Mouse (Mus musculus): Measurements from ENCODE around the gene Lrrc29. TPM values are rescaled to one million over a fixed set of nuclear protein-coding genes. Genes with fewer than 3 reads are reported as not detected.

Gene Lrrc29
- polyA plus RNA-seq (2012; rRNA removed) = 7.6 and 13.2 TPM in 2 replicates

DNA sequence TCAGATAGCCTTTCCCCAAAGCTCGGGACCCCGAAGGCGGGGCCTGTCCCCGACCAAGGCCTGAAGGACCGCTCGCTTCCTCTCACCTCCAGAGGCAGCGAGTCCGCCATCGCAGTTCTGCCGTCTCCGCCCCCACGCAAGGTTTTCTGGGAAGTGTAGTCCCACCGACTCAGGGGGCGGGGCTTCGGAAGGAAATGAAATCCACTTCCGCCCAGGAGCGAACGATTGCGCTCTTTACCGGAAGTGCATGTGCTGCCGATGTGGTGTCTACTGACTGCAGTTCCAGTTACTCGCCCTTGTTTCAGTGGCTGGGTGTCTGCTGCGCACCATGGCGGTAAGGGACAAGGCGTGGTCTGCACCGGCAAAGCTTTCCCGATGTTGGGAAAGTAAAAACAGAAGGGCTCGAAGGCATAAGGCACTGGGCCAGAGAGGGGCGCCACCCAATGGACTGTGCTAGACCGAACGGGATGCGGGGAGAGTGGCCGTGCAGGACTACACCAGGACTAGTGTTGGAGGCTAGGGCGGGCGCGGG is at the start of gene Lrrc29, which contains the start of gene Tmem208:
Gene Lrrc29 (minus strand): TSS at position 138 of the 532 bp plus-strand sequence.
Gene Tmem208 (plus strand): TSS at position 214 of the 532 bp plus-strand sequence.
- peaks cover 5% of the 10 kb centered on the region for H3K4me1 ChIP-seq (ENCODE audit: control insufficient read depth, insufficient read depth, low read length)
- TF ChIP-seq CTCF (IDR thresholded peaks at IDR 0.05; ENCODE audit: insufficient read depth, low read length) = 0 out of 2 replicates have a peak, but pooled peaks have one; percentile 17
- TF ChIP-seq POLR2A (IDR thresholded peaks at IDR 0.05; ENCODE audit: borderline replicate concordance, extremely low read depth, low read depth, low read length) = peak; percentile 94
- H3K4me3 ChIP-seq (replicated peaks; ENCODE audit: extremely low read depth, low read depth, low read length) = peak within 1 kb of the TSS; percentile 91
- DNase-seq = peak; percentile 97
- WGBS = under 1% methylated on average over 36 of the region's 36 CpGs

DNA sequence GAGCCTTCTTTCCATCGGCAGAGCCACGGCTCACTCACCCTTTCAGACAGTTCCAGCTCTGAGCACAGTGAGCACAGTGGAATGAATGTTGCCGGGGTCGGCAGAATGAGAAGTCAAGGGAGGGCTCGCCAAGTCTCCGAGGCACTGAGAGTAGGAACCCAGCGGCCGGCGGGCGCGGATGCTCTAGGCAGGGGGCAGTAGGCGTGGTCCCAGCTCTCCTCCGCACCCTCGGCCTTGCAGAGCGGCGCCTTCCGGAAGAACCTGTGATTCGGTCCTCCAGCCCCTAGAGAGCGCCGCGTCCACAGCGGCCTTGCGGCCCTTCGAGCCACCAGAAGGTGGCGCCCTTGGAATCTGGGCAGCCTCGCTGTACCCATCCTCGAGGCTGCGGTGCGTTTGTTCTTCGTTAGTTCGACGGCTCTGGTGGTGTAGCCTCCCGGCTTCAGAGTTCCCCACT is 48.5 kb upstream of the Lrrc29 start:
- WGBS = 33% methylated on average over 33 of the region's 33 CpGs
- peaks cover 2% of the 10 kb centered on the region; the same call in 1 of the 2 replicates for H3K4me1 ChIP-seq (ENCODE audit: control insufficient read depth, insufficient read depth, low read length)
- DNase-seq = no peak
- peak; percentile 59 for TF ChIP-seq CTCF (IDR thresholded peaks at IDR 0.05; ENCODE audit: insufficient read depth, low read length)
- no peak for TF ChIP-seq POLR2A (IDR thresholded peaks at IDR 0.05; ENCODE audit: borderline replicate concordance, extremely low read depth, low read depth, low read length)
- no peak overlapping the region for H3K4me3 ChIP-seq (replicated peaks; ENCODE audit: extremely low read depth, low read depth, low read length)

DNA sequence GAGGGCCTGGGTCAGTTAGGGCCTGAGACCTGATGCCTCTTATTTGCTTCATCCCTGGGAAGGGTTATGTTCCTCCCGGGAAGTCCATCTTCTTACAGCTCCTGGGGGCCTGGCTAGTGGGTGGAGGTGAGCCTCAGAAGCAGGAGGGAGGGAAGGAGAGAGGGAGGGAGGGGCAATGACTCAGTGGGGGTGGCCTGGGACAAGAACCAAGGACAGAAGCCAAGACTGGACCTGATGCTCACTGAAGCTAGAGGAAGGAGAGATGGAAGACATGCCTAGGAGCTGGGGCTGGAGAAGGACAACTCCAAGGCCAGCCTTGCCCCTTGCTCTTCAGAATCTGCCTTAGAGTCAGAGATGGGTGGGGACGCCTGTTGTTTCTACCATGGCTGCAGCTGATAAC is 47.0 kb upstream of the Lrrc29 start, which contains the start of gene Plekhg4:
Gene Plekhg4 (plus strand): TSS at position 243 of the 400 bp plus-strand sequence.
- TF ChIP-seq CTCF (IDR thresholded peaks at IDR 0.05; ENCODE audit: insufficient read depth, low read length) = no peak
- TF ChIP-seq POLR2A (IDR thresholded peaks at IDR 0.05; ENCODE audit: borderline replicate concordance, extremely low read depth, low read depth, low read length) = no peak
- 53% methylated on average over 2 of the region's 2 CpGs for WGBS
- DNase-seq = no peak
- Histone ChIP-seq H3K4me1 (ENCODE audit: control insufficient read depth, insufficient read depth, low read length) (peaks cover 2% of the 10 kb centered on the region; the same call in 1 of the 2 replicates), H3K4me3 (replicated peaks; ENCODE audit: extremely low read depth, low read depth, low read length) (no peak within 1 kb of the TSS)

DNA sequence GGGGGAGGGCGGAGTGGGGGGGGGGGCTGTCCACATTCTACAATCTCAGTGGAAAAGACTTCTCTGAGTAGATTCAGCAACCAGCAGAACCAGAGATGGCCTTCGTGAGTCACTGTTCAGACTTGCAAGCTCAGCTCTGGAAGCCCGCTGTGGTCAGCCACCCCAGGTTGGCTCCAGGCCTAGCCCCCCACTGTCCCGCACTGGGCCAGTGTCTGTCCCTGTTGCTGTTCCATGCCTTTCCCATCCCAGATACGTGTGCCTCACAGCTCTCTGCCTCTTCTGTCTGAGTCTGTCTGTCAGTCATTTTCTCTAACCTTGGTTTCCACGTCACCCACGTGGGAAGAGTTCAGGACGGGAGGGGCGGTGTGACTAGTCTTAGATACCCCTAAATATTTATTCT is 46.4 kb upstream of the Lrrc29 start:
- H3K4me3 ChIP-seq (replicated peaks; ENCODE audit: extremely low read depth, low read depth, low read length) = no peak overlapping the region
- whole genome bisulfite sequencing = 76% methylated on average over 9 of the region's 9 CpGs
- peaks cover 2% of the 10 kb centered on the region; the same call in 1 of the 2 replicates for H3K4me1 ChIP-seq (ENCODE audit: control insufficient read depth, insufficient read depth, low read length)
- no peak for DNase-seq
- TF ChIP-seq CTCF (IDR thresholded peaks at IDR 0.05; ENCODE audit: insufficient read depth, low read length) (no peak), POLR2A (IDR thresholded peaks at IDR 0.05; ENCODE audit: borderline replicate concordance, extremely low read depth, low read depth, low read length) (no peak)

DNA sequence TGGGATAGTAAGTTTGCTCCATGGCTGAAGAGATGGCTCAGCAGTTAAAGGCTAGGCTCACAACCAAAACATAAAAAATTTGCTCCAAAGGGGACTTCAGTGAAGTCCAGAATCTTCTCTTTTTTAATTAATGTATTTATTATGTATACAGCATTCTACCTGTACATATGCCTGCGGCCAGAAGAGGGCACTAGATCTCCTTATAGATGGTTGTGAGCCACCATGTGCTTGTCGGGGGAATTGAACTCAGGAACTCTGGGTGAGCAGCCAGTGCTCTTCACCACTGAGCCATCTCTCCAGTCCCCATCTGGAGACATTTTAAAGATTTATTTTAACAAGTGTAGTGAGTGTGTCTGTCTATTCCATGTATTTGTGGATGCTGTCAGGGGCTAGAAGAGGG is 41.0 kb upstream of the Lrrc29 start:
- 65% methylated on average over 2 of the region's 2 CpGs for WGBS
- H3K4me1 ChIP-seq (ENCODE audit: control insufficient read depth, insufficient read depth, low read length) = no peaks in the 10 kb centered on the region
- no peak for DNase-seq
- no peak overlapping the region for H3K4me3 ChIP-seq (replicated peaks; ENCODE audit: extremely low read depth, low read depth, low read length)
- no peak for TF ChIP-seq CTCF (IDR thresholded peaks at IDR 0.05; ENCODE audit: insufficient read depth, low read length)
- TF ChIP-seq POLR2A (IDR thresholded peaks at IDR 0.05; ENCODE audit: borderline replicate concordance, extremely low read depth, low read depth, low read length) = no peak

DNA sequence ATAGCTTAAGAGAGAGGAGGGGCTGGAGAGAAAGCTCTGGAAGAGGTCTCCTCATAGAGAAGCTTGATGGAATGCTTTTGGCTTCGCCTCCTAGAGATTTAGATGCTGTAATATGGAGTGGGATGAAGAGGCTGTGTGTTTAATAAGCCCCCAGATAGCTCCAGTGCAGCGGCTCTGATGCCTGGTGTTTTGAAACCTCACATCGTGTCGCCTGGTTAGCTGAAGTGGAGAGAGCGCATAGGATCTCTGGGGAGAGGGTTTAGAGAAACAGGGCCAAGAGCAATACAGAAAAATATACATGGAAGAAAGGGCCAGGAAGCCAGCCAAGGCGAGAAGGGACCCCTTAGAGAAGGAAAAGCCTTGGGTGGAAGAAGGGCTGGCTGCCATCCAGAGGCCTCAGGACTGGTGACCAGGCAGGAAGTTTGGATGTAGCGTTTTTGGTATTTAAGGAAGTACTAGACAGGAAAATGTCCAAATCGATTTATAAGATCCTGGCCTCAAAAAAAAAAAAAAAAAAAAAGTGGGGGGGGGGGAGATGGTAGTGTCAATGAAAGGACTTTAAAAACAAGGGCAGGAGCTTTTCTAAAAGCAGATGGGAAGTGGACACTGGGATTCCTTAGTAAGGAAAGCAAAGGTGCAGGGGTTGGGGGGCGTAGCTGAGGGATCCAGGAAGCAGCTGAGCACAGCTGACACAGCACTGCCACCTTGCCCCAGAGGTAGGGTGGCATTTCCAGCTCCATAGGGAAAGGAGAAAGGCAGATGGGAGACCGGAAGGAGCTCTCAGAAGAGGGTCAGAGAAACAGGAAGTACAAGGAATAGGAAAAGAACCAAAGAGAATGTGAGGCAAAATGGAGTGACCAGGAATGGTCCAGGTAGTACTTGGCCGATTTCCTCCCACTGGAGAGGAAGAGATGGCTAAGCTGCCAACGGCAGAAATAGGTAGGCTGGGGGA is 35.9 kb upstream of the Lrrc29 start:
- no peak overlapping the region for H3K4me3 ChIP-seq (replicated peaks; ENCODE audit: extremely low read depth, low read depth, low read length)
- TF ChIP-seq CTCF (IDR thresholded peaks at IDR 0.05; ENCODE audit: insufficient read depth, low read length) (no peak), POLR2A (IDR thresholded peaks at IDR 0.05; ENCODE audit: borderline replicate concordance, extremely low read depth, low read depth, low read length) (no peak)
- no peak for DNase-seq
- WGBS = 46% methylated on average over 12 of the region's 12 CpGs
- no peaks in the 10 kb centered on the region for H3K4me1 ChIP-seq (ENCODE audit: control insufficient read depth, insufficient read depth, low read length)

DNA sequence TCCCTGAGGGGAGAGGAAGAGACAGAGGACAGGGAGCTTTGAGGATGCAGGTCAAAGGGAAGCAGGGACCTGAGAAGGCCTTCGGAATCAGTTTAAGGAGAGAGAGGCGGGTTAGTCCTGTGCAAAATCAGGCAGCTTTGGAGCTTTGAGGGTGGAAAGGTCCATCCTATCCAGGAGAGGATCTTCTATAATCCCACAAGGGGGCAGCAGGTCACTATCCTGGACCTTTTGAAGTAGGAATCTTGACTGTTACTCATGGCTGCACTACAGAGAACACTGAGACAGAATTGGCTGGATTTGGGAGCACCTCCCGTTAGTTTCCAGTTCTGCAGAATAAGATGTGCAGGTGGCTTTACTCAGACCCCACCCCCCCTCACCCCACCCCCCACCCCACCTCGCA is 33.6 kb upstream of the Lrrc29 start:
- WGBS = 53% methylated on average over 4 of the region's 4 CpGs
- no peak for DNase-seq
- H3K4me3 ChIP-seq (replicated peaks; ENCODE audit: extremely low read depth, low read depth, low read length) = no peak overlapping the region
- no peak for TF ChIP-seq POLR2A (IDR thresholded peaks at IDR 0.05; ENCODE audit: borderline replicate concordance, extremely low read depth, low read depth, low read length)
- H3K4me1 ChIP-seq (ENCODE audit: control insufficient read depth, insufficient read depth, low read length) = no peaks in the 10 kb centered on the region

DNA sequence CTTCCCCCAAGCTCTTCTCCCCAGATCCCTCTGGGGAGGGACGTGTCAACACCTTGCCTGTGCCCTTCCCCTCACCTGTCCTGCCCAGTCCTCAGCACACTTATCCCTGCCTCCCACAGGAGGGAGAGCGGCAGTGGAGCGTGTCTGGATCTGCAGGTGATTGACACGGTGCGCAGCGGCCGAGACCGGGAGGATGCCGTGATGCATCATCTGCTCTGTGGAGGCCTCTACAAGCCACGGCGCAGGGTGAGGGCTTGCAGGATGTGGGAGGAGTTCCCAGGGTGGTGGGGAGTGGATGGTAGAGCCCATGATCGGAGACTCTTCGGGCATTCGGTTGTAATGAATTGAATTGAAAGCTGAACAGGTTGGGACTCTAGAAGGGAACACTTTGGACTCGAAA is 33.1 kb upstream of the Lrrc29 start:
- DNase-seq = no peak
- TF ChIP-seq POLR2A (IDR thresholded peaks at IDR 0.05; ENCODE audit: borderline replicate concordance, extremely low read depth, low read depth, low read length) (no peak), CTCF (IDR thresholded peaks at IDR 0.05; ENCODE audit: insufficient read depth, low read length) (no peak)
- 78% methylated on average over 15 of the region's 15 CpGs for WGBS
- no peak overlapping the region for H3K4me3 ChIP-seq (replicated peaks; ENCODE audit: extremely low read depth, low read depth, low read length)
- no peaks in the 10 kb centered on the region for H3K4me1 ChIP-seq (ENCODE audit: control insufficient read depth, insufficient read depth, low read length)

DNA sequence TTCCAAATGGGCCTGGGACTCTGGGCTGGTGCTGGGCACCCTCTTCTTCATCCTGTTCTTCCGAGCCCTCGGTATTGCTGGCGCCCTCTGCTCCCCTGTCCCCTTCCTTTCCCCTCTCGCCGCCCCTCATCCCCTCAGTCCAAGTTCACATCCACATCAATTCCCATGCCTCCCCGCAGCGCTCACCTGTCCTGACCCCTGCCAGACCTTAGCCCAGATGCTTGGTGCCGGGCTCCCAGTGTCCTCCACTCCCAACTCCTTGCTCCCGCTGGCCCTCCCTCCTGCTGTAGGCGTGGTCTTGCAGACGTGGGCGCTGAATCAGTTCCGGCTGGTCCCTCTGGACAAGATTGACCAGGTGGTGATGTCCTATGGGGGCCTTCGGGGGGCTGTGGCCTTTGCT is 30.6 kb upstream of the Lrrc29 start:
- no peak for TF ChIP-seq CTCF (IDR thresholded peaks at IDR 0.05; ENCODE audit: insufficient read depth, low read length)
- TF ChIP-seq POLR2A (IDR thresholded peaks at IDR 0.05; ENCODE audit: borderline replicate concordance, extremely low read depth, low read depth, low read length) = no peak
- WGBS = 89% methylated on average over 14 of the region's 14 CpGs
- no peak overlapping the region for H3K4me3 ChIP-seq (replicated peaks; ENCODE audit: extremely low read depth, low read depth, low read length)
- DNase-seq = no peak
- no peaks in the 10 kb centered on the region for H3K4me1 ChIP-seq (ENCODE audit: control insufficient read depth, insufficient read depth, low read length)
